Mouse (Mus musculus) liver, adult 2 months (tissue): ENCODE measurements around the gene Lasp1. TPM values are rescaled to one million over a fixed set of nuclear protein-coding genes. Genes with fewer than 3 reads are reported as not detected.

Experiments used
- DNase-seq: peaks from one replicate; pipeline ENCODE4 v3.0.0-alpha.2; 2011; ENCODE audit warnings: low read depth, low spot score; ENCODE audit errors: extremely low read depth
- H3K27ac ChIP-seq: fragments of 200-500 bp; replicated peaks from 2 replicates; pipeline ENCODE4 v1.5.1; 2012; ENCODE audit warnings: low read depth, mild to moderate bottlenecking, control low read depth, inconsistent platforms, low read length; ENCODE audit not compliant: insufficient read depth
- H3K27me3 ChIP-seq: fragments of 200-500 bp; 2 replicates; pipeline ENCODE4 v1.6.1; 2012; ENCODE audit warnings: mild to moderate bottlenecking, moderate library complexity, low read length, inconsistent platforms; ENCODE audit not compliant: control insufficient read depth, insufficient read depth
- H3K36me3 ChIP-seq: fragments of 200-500 bp; 2 replicates; pipeline ENCODE4 v1.6.1; 2012; ENCODE audit warnings: low read length, inconsistent platforms; ENCODE audit not compliant: control insufficient read depth, insufficient read depth
- H3K4me1 ChIP-seq: fragments of 200-500 bp; 2 replicates; pipeline ENCODE4 v1.6.1; 2011; ENCODE audit warnings: low read length; ENCODE audit not compliant: control insufficient read depth, insufficient read depth
- H3K4me3 ChIP-seq: fragments of 200-500 bp; 2 replicates; pipeline ENCODE4 v1.5.1; 2011; ENCODE audit warnings: low read depth, mild to moderate bottlenecking, control low read depth, low read length, moderate library complexity; ENCODE audit not compliant: insufficient read depth
- H3K79me2 ChIP-seq: fragments of 200-500 bp; 2 replicates; pipeline ENCODE4 v1.6.1; 2012; ENCODE audit warnings: inconsistent platforms, mild to moderate bottlenecking, low read length, moderate library complexity; ENCODE audit not compliant: control insufficient read depth, insufficient read depth
- H3K9ac ChIP-seq: fragments of 200-500 bp; 2 replicates; pipeline ENCODE4 v1.6.1; 2012; ENCODE audit warnings: low read depth, mild to moderate bottlenecking, control low read depth, inconsistent platforms, low read length
- CTCF ChIP-seq: fragments of 200-500 bp; IDR thresholded peaks from 2 replicates; pipeline ENCODE4 v1.5.1; 2011; ENCODE audit warnings: low read depth, low read length, control low read depth
- POLR2A ChIP-seq: fragments of 200-500 bp; IDR thresholded peaks from 2 replicates; pipeline ENCODE4 v1.6.1; 2011; ENCODE audit warnings: low read length, control low read depth; ENCODE audit not compliant: insufficient read depth; ENCODE audit errors: extremely low read depth
- WGBS: fragments of 180-500 bp; shearing (Covaris S2); methylation state at CpG from one replicate; pipeline ENCODE4 v1.1.7; 2018; 5-methylcytosine and 5-hydroxymethylcytosine counted together
- polyA plus RNA-seq: library from polyadenylated mRNA; depleted of rRNA; stranded (reverse); fragments of >200 nt; gene quantifications from 2 replicates; pipeline ENCODE4 v1.2.3, GENCODE M21; 2012
- total RNA-seq: library from RNA; depleted of rRNA; stranded (reverse); fragments of >200 nt; gene quantifications from 2 replicates; pipeline ENCODE4 v1.2.3, GENCODE M21; 2014

The Lasp1 gene
- total and polyA plus RNA-seq, 2 experiments: 23.3 to 80.5 TPM

- 76% methylated on average over 7 of the region's 7 CpGs for WGBS
- Histone ChIP-seq H3K9ac (no peak overlapping the region), H3K4me3 (no peak overlapping the region), H3K27me3 (no peaks in the 10 kb centered on the region), H3K27ac (peak overlapping the region; percentile 46), H3K4me1 (peaks cover 11% of the 10 kb centered on the region), H3K36me3 (peaks cover 17% of the 10 kb centered on the region), H3K79me2 (0 out of 2 replicates have a peak, but pooled peaks cover 3% of the 10 kb centered on the region)
- no peak for DNase-seq
- TF ChIP-seq POLR2A: no peak
- no peak for TF ChIP-seq CTCF
Measured at GRCm38 (mm10) chr11:97837641-97838149, 38.9 kb downstream of the Lasp1 start.

DNA sequence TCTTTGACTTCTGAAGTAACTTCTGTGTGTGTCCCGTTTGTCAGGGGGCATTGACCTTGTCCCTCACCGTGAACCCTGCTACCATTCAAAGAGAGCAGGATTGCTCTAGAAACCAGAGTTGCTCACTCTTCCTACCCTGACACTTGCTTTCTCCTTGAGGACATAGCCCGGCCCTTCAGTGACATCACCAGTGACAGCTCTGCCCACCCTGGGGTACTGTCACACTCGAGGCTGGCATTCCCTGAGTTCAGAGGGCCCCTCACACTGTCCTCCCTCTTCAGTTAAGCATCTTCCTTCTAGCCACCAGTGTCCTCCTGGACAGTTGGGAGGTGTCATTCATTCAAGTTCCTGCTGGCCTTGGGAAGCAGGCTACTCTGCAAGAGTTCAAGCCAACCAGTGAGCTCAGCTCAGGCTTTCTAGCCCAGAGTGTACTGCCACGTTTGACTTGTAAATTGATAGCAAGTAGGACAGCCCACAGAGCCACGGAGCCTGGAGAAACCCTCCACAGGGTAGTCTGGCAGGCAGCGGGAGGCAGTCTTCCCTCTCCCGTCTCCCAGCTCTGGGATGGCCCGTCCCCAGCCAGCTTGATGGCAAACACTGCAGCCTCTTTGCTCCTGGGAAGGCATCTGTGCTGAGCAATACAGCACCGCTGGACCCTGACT lies 40.1 kb downstream of the Lasp1 start:
- Histone ChIP-seq H3K9ac (no peak overlapping the region), H3K36me3 (peaks cover 14% of the 10 kb centered on the region), H3K27me3 (no peaks in the 10 kb centered on the region), H3K4me3 (no peak overlapping the region), H3K79me2 (no peaks in the 10 kb centered on the region), H3K27ac (no peak overlapping the region), H3K4me1 (peaks cover 11% of the 10 kb centered on the region)
- no peak for TF ChIP-seq CTCF
- TF ChIP-seq POLR2A: no peak
- peak; percentile 47 for DNase-seq
- WGBS: 20% methylated on average over 10 of the region's 10 CpGs

DNA sequence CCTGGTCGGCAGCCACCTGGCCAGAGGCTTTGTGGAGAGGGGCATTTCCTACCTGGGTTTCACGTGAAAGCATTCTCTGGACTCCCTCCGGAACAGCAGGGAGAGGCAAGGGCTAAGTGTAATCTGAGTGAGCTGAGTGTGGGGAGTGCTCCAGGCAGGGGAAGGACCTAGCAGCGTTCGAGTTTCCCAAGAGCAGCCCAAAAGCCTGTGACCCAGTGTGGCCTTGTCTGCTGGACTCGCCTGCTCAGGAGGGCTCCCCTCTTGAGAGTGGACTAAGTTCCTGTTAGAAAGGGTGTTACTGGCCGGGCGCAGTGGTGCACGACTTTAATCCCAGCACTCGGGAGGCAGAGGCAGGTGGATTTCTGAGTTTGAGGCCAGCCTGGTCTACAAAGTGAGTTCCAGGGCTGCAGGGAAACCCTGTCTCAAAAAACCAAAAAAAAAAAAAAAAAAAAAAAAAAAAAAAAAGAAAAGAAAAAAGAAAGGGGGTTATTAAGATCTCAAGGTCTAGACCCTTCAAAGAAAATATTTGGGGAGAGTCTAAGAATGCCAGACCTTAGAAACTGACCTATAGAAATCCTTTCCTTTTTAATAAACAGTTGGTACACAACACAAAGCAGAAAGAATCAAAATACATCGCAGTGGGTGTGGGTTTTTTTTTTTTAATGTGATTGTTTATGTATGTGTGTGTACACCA lies 40.8 kb downstream of the Lasp1 start:
- no peak overlapping the region for H3K4me3 ChIP-seq
- DNase-seq: peak; percentile 49
- H3K4me1 ChIP-seq: peaks cover 11% of the 10 kb centered on the region
- no peaks in the 10 kb centered on the region for H3K79me2 ChIP-seq
- no peak for TF ChIP-seq CTCF
- no peak for TF ChIP-seq POLR2A
- H3K36me3 ChIP-seq: peaks cover 9% of the 10 kb centered on the region
- no peak overlapping the region for H3K27ac ChIP-seq
- WGBS: 48% methylated on average over 11 of the region's 11 CpGs
- no peak overlapping the region for H3K9ac ChIP-seq
- H3K27me3 ChIP-seq: no peaks in the 10 kb centered on the region

- WGBS: 78% methylated on average over 2 of the region's 2 CpGs
- no peak overlapping the region for H3K4me3 ChIP-seq
- H3K4me1 ChIP-seq: peaks cover 11% of the 10 kb centered on the region
Measured at GRCm38 (mm10) chr11:97840135-97840490, 41.3 kb downstream of the Lasp1 start.

DNA sequence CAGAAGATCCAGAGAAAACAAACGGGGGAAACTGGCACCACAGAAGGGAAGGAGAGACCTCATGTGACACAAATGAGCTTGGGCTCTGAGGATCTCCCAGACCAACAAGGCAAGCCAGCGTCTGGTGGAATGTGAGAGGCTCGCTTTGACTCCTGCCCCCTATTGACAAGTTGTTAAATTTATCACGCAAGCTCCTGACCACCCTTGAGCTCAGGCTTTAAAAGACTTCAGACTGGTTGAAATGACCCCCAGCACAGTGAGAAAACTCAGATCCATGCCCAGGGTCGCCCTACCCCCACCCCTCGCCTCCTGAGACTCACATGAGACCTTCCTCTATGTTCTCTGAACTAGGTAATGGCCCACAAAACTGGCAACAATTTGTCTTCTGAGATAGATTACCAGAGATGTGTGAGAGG lies 41.7 kb downstream of the Lasp1 start, which contains the start of gene B230217C12Rik:
B230217C12Rik (plus strand) TSS at position 242 of the 416 bp plus-strand sequence.
- Histone ChIP-seq H3K4me1 (peaks cover 11% of the 10 kb centered on the region), H3K36me3 (no peaks in the 10 kb centered on the region), H3K27ac (0 out of 2 replicates have a peak within 1 kb of the TSS, but pooled peaks have one; percentile 16), H3K27me3 (no peaks in the 10 kb centered on the region), H3K9ac (peak within 1 kb of the TSS; percentile 50; the same call in 1 of the 2 replicates), H3K4me3 (peak within 1 kb of the TSS; percentile 55), H3K79me2 (no peaks in the 10 kb centered on the region)
- peak; percentile 52 for TF ChIP-seq CTCF
- no peak for TF ChIP-seq POLR2A
- peak; percentile 29 for DNase-seq
- 8% methylated on average over 6 of the region's 6 CpGs for WGBS

More at GRCm38 (mm10) chr11:97840135-97840490, 41.3 kb downstream of the Lasp1 start:
- no peaks in the 10 kb centered on the region for H3K27me3 ChIP-seq
- TF ChIP-seq POLR2A: no peak
- no peaks in the 10 kb centered on the region for H3K79me2 ChIP-seq
- H3K9ac ChIP-seq: no peak overlapping the region
- H3K36me3 ChIP-seq: peaks cover 3% of the 10 kb centered on the region; the same call in 1 of the 2 replicates
- DNase-seq: no peak
- H3K27ac ChIP-seq: no peak overlapping the region
